Mouse (Mus musculus): ENCODE measurements around the gene Ttn. TPM values are rescaled to one million over a fixed set of nuclear protein-coding genes. Genes with fewer than 3 reads are reported as not detected.

Gene Ttn
- polyA plus RNA-seq, 1 experiment from 2014 or later: 694 TPM

DNA sequence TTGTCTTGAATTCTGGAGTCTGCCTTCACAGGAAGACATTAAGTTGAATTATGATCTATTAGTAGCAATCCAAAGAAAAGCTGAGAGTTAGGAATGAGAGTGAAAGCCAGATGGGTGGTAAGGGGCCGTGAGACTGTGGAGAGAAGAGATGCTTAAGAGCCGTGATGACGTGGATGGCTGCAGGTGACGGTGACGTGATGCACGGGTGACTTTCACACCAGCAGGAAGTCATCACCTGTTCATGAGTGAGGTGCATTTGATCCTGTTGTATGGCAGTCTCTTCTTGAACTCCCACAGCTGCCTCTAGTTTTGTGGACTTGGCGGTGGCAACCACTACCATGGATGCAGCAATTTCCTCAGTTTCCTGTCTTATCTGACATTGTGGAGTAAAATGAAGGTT lies 16.8 kb downstream of the Ttn start:
- H3K9me3 ChIP-seq (replicated peaks): no peaks in the 10 kb centered on the region

GRCm38 (mm10) chr2:76962045-76962432 lies 20.3 kb downstream of the Ttn start:
- Histone ChIP-seq H3K9me3 (replicated peaks) (no peaks in the 10 kb centered on the region), H3K27ac (no peak overlapping the region), H3K27me3 (no peaks in the 10 kb centered on the region), H3K36me3 (peaks cover 34% of the 10 kb centered on the region), H3K4me1 (replicated peaks) (no peaks in the 10 kb centered on the region), H3K9ac (no peak overlapping the region), H3K4me3 (no peak overlapping the region), H3K4me2 (no peak overlapping the region)
- 81% methylated on average over 6 of the region's 6 CpGs for WGBS
- ATAC-seq (replicated peaks; ENCODE audit: insufficient number of reproducible peaks, insufficient read depth, low FRiP score, low read depth): no peak

More for the DNA sequence above, 16.8 kb downstream of the Ttn start:
- Histone ChIP-seq H3K4me1 (replicated peaks) (peaks cover 7% of the 10 kb centered on the region; the same call in 1 of the 2 replicates), H3K27me3 (no peaks in the 10 kb centered on the region), H3K9ac (no peak overlapping the region), H3K27ac (no peak overlapping the region), H3K4me2 (no peak overlapping the region), H3K36me3 (peaks cover 62% of the 10 kb centered on the region), H3K4me3 (no peak overlapping the region)
- no peak for ATAC-seq (replicated peaks; ENCODE audit: insufficient number of reproducible peaks, insufficient read depth, low FRiP score, low read depth)
- 67% methylated on average over 7 of the region's 7 CpGs for WGBS

DNA sequence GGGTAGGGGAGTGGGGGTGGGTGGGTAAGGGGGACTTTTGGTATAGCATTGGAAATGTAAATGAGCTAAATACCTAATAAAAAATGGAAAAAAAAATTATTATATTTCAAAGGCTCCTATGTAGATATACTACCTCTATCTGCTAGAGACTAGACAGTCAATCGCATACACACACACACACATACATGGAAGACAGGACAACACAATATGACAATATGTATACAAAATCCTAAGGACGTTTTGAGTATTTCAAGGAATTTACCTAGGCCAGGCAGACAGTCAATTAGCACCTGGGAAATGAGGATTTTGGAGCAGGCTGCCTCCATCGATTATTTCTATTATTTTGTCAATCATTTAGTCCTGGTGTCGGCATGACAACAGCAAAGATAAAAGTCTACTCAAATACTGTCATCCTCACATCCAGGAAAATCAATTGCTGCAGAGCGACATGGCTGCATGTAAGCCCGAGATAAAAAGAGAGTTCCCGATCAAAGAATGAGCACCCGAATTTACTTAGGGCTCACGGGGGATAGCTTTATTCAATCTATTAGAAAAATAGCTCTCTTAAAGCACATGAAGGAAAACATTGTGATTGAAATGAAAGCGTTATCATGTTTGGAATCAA lies 20.8 kb downstream of the Ttn start:
- no peak overlapping the region for H3K4me3 ChIP-seq
- H3K27ac ChIP-seq: no peak overlapping the region
- no peaks in the 10 kb centered on the region for H3K4me1 ChIP-seq (replicated peaks)
- H3K4me2 ChIP-seq: no peak overlapping the region
- no peaks in the 10 kb centered on the region for H3K9me3 ChIP-seq (replicated peaks)
- H3K27me3 ChIP-seq: no peaks in the 10 kb centered on the region
- WGBS: 86% methylated on average over 10 of the region's 10 CpGs
- no peak for ATAC-seq (replicated peaks; ENCODE audit: insufficient number of reproducible peaks, insufficient read depth, low FRiP score, low read depth)
- H3K9ac ChIP-seq: no peak overlapping the region
- H3K36me3 ChIP-seq: peaks cover 29% of the 10 kb centered on the region

DNA sequence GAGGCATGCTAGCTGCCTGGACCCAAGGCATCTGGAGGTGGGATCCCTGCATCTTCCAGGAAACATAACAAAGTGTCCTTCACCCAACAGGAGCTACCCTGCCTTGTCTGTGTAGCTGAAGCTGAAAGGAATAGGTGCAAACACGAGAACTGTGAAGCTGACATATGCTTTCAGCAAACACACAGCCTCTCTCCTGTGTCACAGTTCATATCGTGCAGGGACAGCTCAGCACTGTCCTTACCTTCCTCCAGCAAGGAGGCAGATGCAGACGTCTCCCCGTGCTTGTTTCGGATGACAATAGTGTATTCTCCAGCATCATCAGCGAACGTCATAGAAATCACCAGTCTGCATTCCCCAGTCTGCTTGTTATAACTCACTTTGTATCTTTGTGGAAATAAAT lies 32.6 kb downstream of the Ttn start:
- Histone ChIP-seq H3K4me3 (no peak overlapping the region), H3K36me3 (peaks cover 84% of the 10 kb centered on the region), H3K4me2 (no peak overlapping the region), H3K9me3 (replicated peaks) (no peaks in the 10 kb centered on the region), H3K9ac (no peak overlapping the region), H3K27ac (no peak overlapping the region), H3K27me3 (no peaks in the 10 kb centered on the region), H3K4me1 (replicated peaks) (peaks cover 5% of the 10 kb centered on the region; the same call in 1 of the 2 replicates)
- 72% methylated on average over 7 of the region's 7 CpGs for WGBS
- ATAC-seq (replicated peaks; ENCODE audit: insufficient number of reproducible peaks, insufficient read depth, low FRiP score, low read depth): no peak

DNA sequence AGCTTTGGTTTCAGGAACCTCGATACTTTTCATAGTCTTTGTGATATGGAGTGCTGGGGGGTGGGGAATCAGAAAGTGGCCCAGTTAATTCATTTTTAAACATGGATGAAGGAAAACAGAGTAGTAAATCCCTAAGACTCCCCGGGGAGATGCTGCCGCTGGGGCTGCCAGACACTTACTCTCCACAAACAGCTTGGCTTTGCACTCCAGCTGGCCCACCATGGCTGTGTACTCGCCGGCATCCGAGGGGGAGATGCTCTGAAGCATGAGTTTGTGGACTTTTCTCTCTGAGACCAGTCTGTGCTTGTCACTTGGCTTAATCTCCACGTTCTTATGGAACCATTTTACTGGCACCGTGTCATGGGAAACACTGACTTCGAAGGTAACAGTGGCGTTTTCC lies 43.8 kb downstream of the Ttn start:
- H3K36me3 ChIP-seq: peaks cover 81% of the 10 kb centered on the region
- no peak overlapping the region for H3K9ac ChIP-seq
- no peak for ATAC-seq (replicated peaks; ENCODE audit: insufficient number of reproducible peaks, insufficient read depth, low FRiP score, low read depth)
- 75% methylated on average over 10 of the region's 10 CpGs for WGBS
- H3K27me3 ChIP-seq: no peaks in the 10 kb centered on the region
- H3K27ac ChIP-seq: no peak overlapping the region
- H3K4me2 ChIP-seq: no peak overlapping the region
- no peaks in the 10 kb centered on the region for H3K4me1 ChIP-seq (replicated peaks)
- H3K4me3 ChIP-seq: no peak overlapping the region
- H3K9me3 ChIP-seq (replicated peaks): no peaks in the 10 kb centered on the region

DNA sequence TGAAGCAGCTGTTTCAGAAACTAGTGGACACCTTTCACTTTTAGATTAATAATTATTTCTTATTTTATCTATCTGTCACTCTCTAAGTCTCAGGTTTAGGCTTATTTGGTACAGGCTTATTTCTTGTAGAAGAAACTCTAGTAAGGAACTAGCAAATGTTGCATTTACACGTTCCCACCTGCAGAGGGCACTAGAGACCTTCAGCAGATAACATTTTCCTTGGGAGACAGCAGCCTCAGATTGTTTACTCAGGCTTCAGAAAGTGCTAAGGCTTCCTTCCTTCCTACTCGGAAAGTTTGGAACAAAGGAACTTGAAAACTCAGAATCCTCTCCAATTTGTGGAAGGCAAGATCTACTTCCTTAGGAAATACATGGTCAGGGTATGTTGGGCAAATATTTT lies 52.6 kb downstream of the Ttn start:
- ATAC-seq (replicated peaks; ENCODE audit: insufficient number of reproducible peaks, insufficient read depth, low FRiP score, low read depth): no peak
- no peaks in the 10 kb centered on the region for H3K27me3 ChIP-seq
- no peak overlapping the region for H3K4me2 ChIP-seq
- H3K9me3 ChIP-seq (replicated peaks): no peaks in the 10 kb centered on the region
- H3K36me3 ChIP-seq: peaks cover 64% of the 10 kb centered on the region
- no peak overlapping the region for H3K4me3 ChIP-seq
- peaks cover 20% of the 10 kb centered on the region for H3K4me1 ChIP-seq (replicated peaks)
- no peak overlapping the region for H3K27ac ChIP-seq
- H3K9ac ChIP-seq: no peak overlapping the region
- 3% methylated on average over 2 of the region's 2 CpGs for WGBS

DNA sequence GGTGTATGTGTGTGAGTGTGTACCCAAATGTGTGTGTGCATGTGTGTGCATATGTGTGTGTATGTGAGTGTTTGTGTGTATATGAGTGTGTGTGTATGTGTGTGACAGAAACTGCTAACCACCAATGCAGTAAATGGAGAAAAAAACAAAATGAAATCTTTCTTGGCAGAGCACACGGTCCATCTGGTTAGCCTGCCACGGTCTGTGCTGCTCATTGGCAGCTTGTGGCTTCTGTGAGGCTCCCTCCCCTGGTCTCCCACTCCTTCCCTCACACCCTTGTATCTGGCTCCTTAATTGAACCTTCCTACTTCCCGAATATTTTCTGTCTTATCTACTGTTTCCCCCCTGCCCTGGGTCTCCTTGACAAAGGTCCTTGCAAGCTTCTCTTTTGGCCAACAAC lies 53.5 kb downstream of the Ttn start:
- H3K36me3 ChIP-seq: peaks cover 65% of the 10 kb centered on the region
- H3K9ac ChIP-seq: no peak overlapping the region
- 20% methylated on average over 3 of the region's 3 CpGs for WGBS
- no peak for ATAC-seq (replicated peaks; ENCODE audit: insufficient number of reproducible peaks, insufficient read depth, low FRiP score, low read depth)
- H3K4me3 ChIP-seq: no peak overlapping the region
- H3K4me1 ChIP-seq (replicated peaks): peaks cover 20% of the 10 kb centered on the region
- H3K4me2 ChIP-seq: no peak overlapping the region
- H3K9me3 ChIP-seq (replicated peaks): no peaks in the 10 kb centered on the region
- peak overlapping the region; percentile 17; the same call in 1 of the 2 replicates for H3K27ac ChIP-seq
- no peaks in the 10 kb centered on the region for H3K27me3 ChIP-seq

DNA sequence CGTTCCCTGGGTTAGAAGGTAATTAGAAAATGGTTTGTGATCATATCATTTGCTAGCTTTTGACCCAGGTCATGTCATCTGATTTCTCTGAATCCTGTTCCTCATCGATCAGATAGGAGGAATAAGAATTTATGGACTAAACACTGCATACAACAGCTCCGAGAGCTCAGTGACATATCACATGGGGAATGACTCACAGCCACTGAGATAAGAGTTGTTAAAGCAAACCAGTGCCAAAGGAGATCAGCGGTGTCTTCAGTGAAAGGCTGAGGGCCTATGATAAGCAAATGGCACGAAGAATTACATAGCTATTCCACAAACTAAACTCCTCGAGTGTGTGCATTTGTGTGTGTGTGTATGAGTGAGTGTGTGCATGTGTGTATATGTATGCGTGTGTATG lies 54.0 kb downstream of the Ttn start:
- peaks cover 64% of the 10 kb centered on the region for H3K36me3 ChIP-seq
- H3K4me2 ChIP-seq: no peak overlapping the region
- peaks cover 22% of the 10 kb centered on the region for H3K4me1 ChIP-seq (replicated peaks)

GRCm38 (mm10) chr2:76926927-76927326 lies 55.4 kb downstream of the Ttn start:
- Histone ChIP-seq H3K27ac (no peak overlapping the region), H3K9ac (no peak overlapping the region), H3K4me3 (no peak overlapping the region), H3K9me3 (replicated peaks) (no peaks in the 10 kb centered on the region), H3K4me1 (replicated peaks) (peaks cover 20% of the 10 kb centered on the region), H3K4me2 (no peak overlapping the region), H3K27me3 (no peaks in the 10 kb centered on the region), H3K36me3 (peaks cover 62% of the 10 kb centered on the region)
- no peak for ATAC-seq (replicated peaks; ENCODE audit: insufficient number of reproducible peaks, insufficient read depth, low FRiP score, low read depth)
- 70% methylated on average over 12 of the region's 12 CpGs for WGBS

More for the DNA sequence above, 54.0 kb downstream of the Ttn start:
- no peaks in the 10 kb centered on the region for H3K27me3 ChIP-seq
- no peak overlapping the region for H3K27ac ChIP-seq
- ATAC-seq (replicated peaks; ENCODE audit: insufficient number of reproducible peaks, insufficient read depth, low FRiP score, low read depth): peak; percentile 33; the same call in 1 of the 2 replicates
- H3K9ac ChIP-seq: no peak overlapping the region
- 33% methylated on average over 7 of the region's 7 CpGs for WGBS
- no peaks in the 10 kb centered on the region for H3K9me3 ChIP-seq (replicated peaks)
- H3K4me3 ChIP-seq: no peak overlapping the region

- Histone ChIP-seq H3K4me2 (no peak overlapping the region), H3K9ac (no peak overlapping the region), H3K27me3 (no peaks in the 10 kb centered on the region), H3K4me1 (replicated peaks) (no peaks in the 10 kb centered on the region), H3K9me3 (replicated peaks) (no peaks in the 10 kb centered on the region), H3K27ac (no peak overlapping the region), H3K4me3 (no peak overlapping the region), H3K36me3 (peaks cover 80% of the 10 kb centered on the region)
- ATAC-seq (replicated peaks; ENCODE audit: insufficient number of reproducible peaks, insufficient read depth, low FRiP score, low read depth): no peak
- 85% methylated on average over 10 of the region's 10 CpGs for whole genome bisulfite sequencing
Measured at GRCm38 (mm10) chr2:76914959-76915358, 67.4 kb downstream of the Ttn start.

GRCm38 (mm10) chr2:76908705-76909457 lies 73.5 kb downstream of the Ttn start:
- H3K4me2 ChIP-seq: no peak overlapping the region
- H3K9me3 ChIP-seq (replicated peaks): no peaks in the 10 kb centered on the region
- no peak overlapping the region for H3K9ac ChIP-seq
- WGBS: 76% methylated on average over 15 of the region's 15 CpGs
- no peaks in the 10 kb centered on the region for H3K27me3 ChIP-seq
- H3K36me3 ChIP-seq: peaks cover 58% of the 10 kb centered on the region
- H3K27ac ChIP-seq: no peak overlapping the region
- no peak for ATAC-seq (replicated peaks; ENCODE audit: insufficient number of reproducible peaks, insufficient read depth, low FRiP score, low read depth)
- no peaks in the 10 kb centered on the region for H3K4me1 ChIP-seq (replicated peaks)
- H3K4me3 ChIP-seq: no peak overlapping the region

DNA sequence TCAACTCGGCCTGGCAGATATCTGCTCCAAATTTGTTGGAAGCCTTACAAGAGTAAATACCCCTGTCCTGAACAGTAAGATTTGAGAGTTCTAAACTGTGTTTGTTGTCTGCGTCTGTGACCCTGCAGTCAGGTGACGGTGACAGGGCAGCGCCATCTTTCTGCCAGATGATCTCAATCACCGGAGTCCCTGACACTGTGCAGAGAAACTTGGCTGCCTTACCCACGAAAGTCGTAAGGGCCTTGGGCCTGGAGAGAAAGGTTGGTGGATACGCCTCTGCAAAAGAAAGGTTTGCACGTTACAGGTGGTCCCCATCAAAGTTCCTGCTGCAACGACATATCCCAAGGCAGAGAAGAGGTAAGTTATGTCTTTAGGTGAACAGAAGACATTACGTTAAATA lies 79.0 kb downstream of the Ttn start:
- ATAC-seq (replicated peaks; ENCODE audit: insufficient number of reproducible peaks, insufficient read depth, low FRiP score, low read depth): no peak
- Histone ChIP-seq H3K9me3 (replicated peaks) (no peaks in the 10 kb centered on the region), H3K36me3 (peaks cover 75% of the 10 kb centered on the region), H3K4me2 (no peak overlapping the region), H3K27ac (no peak overlapping the region), H3K4me3 (no peak overlapping the region), H3K9ac (no peak overlapping the region), H3K27me3 (no peaks in the 10 kb centered on the region), H3K4me1 (replicated peaks) (peaks cover 8% of the 10 kb centered on the region)
- WGBS: 80% methylated on average over 11 of the region's 11 CpGs
